Mouse (Mus musculus) forebrain, postnatal 0 days (tissue): ENCODE data around the gene Gm5426. TPM values are rescaled to one million over a fixed set of nuclear protein-coding genes. Genes with fewer than 3 reads are reported as not detected.
A peak's percentile ranks its signal among the peaks of the same experiment; 100 is the strongest.

Source experiments
- ATAC-seq: fragments of 200-750 bp; cut with Nextera tagmentation; 2 replicates; pipeline ENCODE4 v1.8.0; 2017; ENCODE audit warnings: mild to moderate bottlenecking, moderate library complexity
- DNase-seq: peaks from one replicate; pipeline ENCODE4 v3.0.0-alpha.2; 2015
- H3K27ac ChIP-seq: fragments of 300-500 bp; sonication (generic); 2 replicates; pipeline ENCODE4 v1.5.1; 2014; ENCODE audit warnings: low read depth, mild to moderate bottlenecking, antibody characterized with exemption, low read length, moderate library complexity, mixed read lengths
- H3K27me3 ChIP-seq: fragments of 300-500 bp; sonication (generic); 2 replicates; pipeline ENCODE4 v1.6.1; 2014; ENCODE audit warnings: mild to moderate bottlenecking, low read length, mixed read lengths; ENCODE audit not compliant: insufficient read depth
- H3K36me3 ChIP-seq: fragments of 300-500 bp; sonication (generic); 2 replicates; pipeline ENCODE4 v1.6.1; 2014; ENCODE audit warnings: mild to moderate bottlenecking, moderate library complexity; ENCODE audit not compliant: insufficient read depth
- H3K4me1 ChIP-seq: fragments of 300-500 bp; sonication (generic); 2 replicates; pipeline ENCODE4 v1.6.1; 2014; ENCODE audit warnings: antibody characterized with exemption; ENCODE audit not compliant: insufficient read depth
- H3K4me2 ChIP-seq: fragments of 300-500 bp; sonication (generic); 2 replicates; pipeline ENCODE4 v1.6.1; 2014; ENCODE audit warnings: low read depth, mild to moderate bottlenecking, moderate library complexity
- H3K4me3 ChIP-seq: fragments of 300-500 bp; sonication (generic); 2 replicates; pipeline ENCODE4 v1.5.1; 2014; ENCODE audit warnings: low read depth, low read length, mixed read lengths
- H3K9ac ChIP-seq: fragments of 300-500 bp; sonication (generic); 2 replicates; pipeline ENCODE4 v1.6.1; 2014; ENCODE audit warnings: mild to moderate bottlenecking
- H3K9me3 ChIP-seq: fragments of 300-500 bp; sonication (generic); 2 replicates; pipeline ENCODE4 v1.6.1; 2016; ENCODE audit warnings: low read length
- CTCF ChIP-seq: sonication (generic); IDR thresholded peaks from 2 replicates; pipeline ENCODE4 v1.5.1; 2016; ENCODE audit warnings: antibody characterized with exemption, control low read depth, low read depth
- WGBS: fragments of 180-500 bp; shearing (Covaris S2); extraction: QIAGEN DNeasy Blood & Tissue Kit; methylation state at CpG from one replicate; pipeline ENCODE4 v1.1.7; 2014; 5-methylcytosine and 5-hydroxymethylcytosine counted together
- polyA plus RNA-seq: library from polyadenylated mRNA; unstranded; fragments of >200 nt; fragmentation: Nextera tagmentation; extraction: Ambion mirVana; gene quantifications from 2 replicates; pipeline ENCODE4 v1.2.1, GENCODE M21; 2015
- total RNA-seq: library from RNA; depleted of rRNA; stranded (reverse); fragments of >200 nt; gene quantifications from 2 replicates; pipeline ENCODE4 v1.2.3, GENCODE M21; 2014

Gm5426 gene
- total and polyA plus RNA-seq, 2 experiments from 2014 or later: not detected

GRCm38 (mm10) chr10:96121249-96122010 lies 15.0 kb upstream of the Gm5426 start:
- Histone ChIP-seq H3K4me2 (no peak overlapping the region), H3K4me1 (no peaks in the 10 kb centered on the region), H3K27ac (no peak overlapping the region), H3K36me3 (no peaks in the 10 kb centered on the region), H3K4me3 (no peak overlapping the region), H3K9me3 (no peaks in the 10 kb centered on the region), H3K9ac (no peak overlapping the region), H3K27me3 (no peaks in the 10 kb centered on the region)
- 59% methylated on average over 4 of the region's 4 CpGs for WGBS
- TF ChIP-seq CTCF: no peak
- DNase-seq (peak; percentile 27), ATAC-seq (peak; percentile 34; the same call in 1 of the 2 replicates)

- no peak overlapping the region for H3K9ac ChIP-seq
- no peak for TF ChIP-seq CTCF
- ATAC-seq (no peak), DNase-seq (no peak)
- H3K27me3 ChIP-seq: no peaks in the 10 kb centered on the region
- H3K4me3 ChIP-seq: no peak overlapping the region
- no peaks in the 10 kb centered on the region for H3K9me3 ChIP-seq
- H3K27ac ChIP-seq: no peak overlapping the region
- H3K4me2 ChIP-seq: no peak overlapping the region
- 94% methylated on average over 5 of the region's 5 CpGs for WGBS
- no peaks in the 10 kb centered on the region for H3K36me3 ChIP-seq
- no peaks in the 10 kb centered on the region for H3K4me1 ChIP-seq
Measured at GRCm38 (mm10) chr10:96123885-96124284, 12.5 kb upstream of the Gm5426 start.

- Histone ChIP-seq H3K9ac (no peak overlapping the region), H3K27ac (no peak overlapping the region), H3K4me3 (no peak overlapping the region), H3K27me3 (no peaks in the 10 kb centered on the region), H3K9me3 (no peaks in the 10 kb centered on the region), H3K4me2 (no peak overlapping the region), H3K4me1 (no peaks in the 10 kb centered on the region), H3K36me3 (no peaks in the 10 kb centered on the region)
- no peak for TF ChIP-seq CTCF
- ATAC-seq (no peak), DNase-seq (no peak)
- WGBS: 89% methylated on average over 1 of the region's 1 CpGs
Measured at GRCm38 (mm10) chr10:96124290-96124689, 12.1 kb upstream of the Gm5426 start.

GRCm38 (mm10) chr10:96125771-96126454 lies 10.5 kb upstream of the Gm5426 start:
- 36% methylated on average over 9 of the region's 9 CpGs for WGBS
- no peak for TF ChIP-seq CTCF

GRCm38 (mm10) chr10:96129213-96129612 lies 7.2 kb upstream of the Gm5426 start:
- DNase-seq: no peak
- no peaks in the 10 kb centered on the region for H3K36me3 ChIP-seq
- H3K4me1 ChIP-seq: no peaks in the 10 kb centered on the region
- H3K4me3 ChIP-seq: no peak overlapping the region
- 90% methylated on average over 2 of the region's 2 CpGs for WGBS
- no peak for ATAC-seq
- H3K4me2 ChIP-seq: no peak overlapping the region
- TF ChIP-seq CTCF: no peak
- H3K27ac ChIP-seq: no peak overlapping the region
- no peaks in the 10 kb centered on the region for H3K9me3 ChIP-seq
- no peak overlapping the region for H3K9ac ChIP-seq
- no peaks in the 10 kb centered on the region for H3K27me3 ChIP-seq

More at GRCm38 (mm10) chr10:96125771-96126454, 10.5 kb upstream of the Gm5426 start:
- Histone ChIP-seq H3K27me3 (no peaks in the 10 kb centered on the region), H3K4me1 (no peaks in the 10 kb centered on the region), H3K4me3 (no peak overlapping the region), H3K9me3 (no peaks in the 10 kb centered on the region), H3K36me3 (no peaks in the 10 kb centered on the region), H3K9ac (no peak overlapping the region), H3K4me2 (no peak overlapping the region), H3K27ac (no peak overlapping the region)
- ATAC-seq (no peak), DNase-seq (no peak)

GRCm38 (mm10) chr10:96130406-96130805 lies 6.0 kb upstream of the Gm5426 start:
- 81% methylated on average over 3 of the region's 3 CpGs for WGBS
- TF ChIP-seq CTCF: no peak

GRCm38 (mm10) chr10:96131112-96131511 lies 5.3 kb upstream of the Gm5426 start:
- DNase-seq (no peak), ATAC-seq (no peak)
- Histone ChIP-seq H3K36me3 (no peaks in the 10 kb centered on the region), H3K9ac (no peak overlapping the region), H3K4me2 (no peak overlapping the region), H3K27me3 (no peaks in the 10 kb centered on the region), H3K4me3 (no peak overlapping the region), H3K9me3 (no peaks in the 10 kb centered on the region), H3K4me1 (no peaks in the 10 kb centered on the region), H3K27ac (no peak overlapping the region)
- TF ChIP-seq CTCF: no peak
- WGBS: 94% methylated on average over 6 of the region's 6 CpGs

More at GRCm38 (mm10) chr10:96130406-96130805, 6.0 kb upstream of the Gm5426 start:
- ATAC-seq (no peak), DNase-seq (no peak)
- Histone ChIP-seq H3K9me3 (no peaks in the 10 kb centered on the region), H3K36me3 (no peaks in the 10 kb centered on the region), H3K4me2 (no peak overlapping the region), H3K9ac (no peak overlapping the region), H3K27me3 (no peaks in the 10 kb centered on the region), H3K4me1 (no peaks in the 10 kb centered on the region), H3K27ac (no peak overlapping the region), H3K4me3 (no peak overlapping the region)
